Mouse (Mus musculus) adipocyte (in vitro differentiated cells): Measurements from ENCODE around the gene Pde4d.

Source experiments
- DNase-seq: peaks from one replicate; pipeline ENCODE4 v3.0.0-alpha.2; 2016; ENCODE audit warnings: low spot score

The Pde4d gene

GRCm38 (mm10) chr13:109822413-109823298 lies 1372.9 kb downstream of the Pde4d start:
- DNase-seq, result peak; percentile 90

- DNase-seq, result peak; percentile 75
Observed at GRCm38 (mm10) chr13:109823307-109824031, 1373.7 kb downstream of the Pde4d start.

- no peak for DNase-seq
Observed at GRCm38 (mm10) chr13:109825891-109826290, 1376.1 kb downstream of the Pde4d start.

- no peak for DNase-seq
Observed at GRCm38 (mm10) chr13:109827341-109827740, 1377.6 kb downstream of the Pde4d start.

GRCm38 (mm10) chr13:109827909-109828308 lies 1378.2 kb downstream of the Pde4d start:
- no peak for DNase-seq

GRCm38 (mm10) chr13:109829444-109829843 lies 1379.7 kb downstream of the Pde4d start:
- DNase-seq, result no peak

GRCm38 (mm10) chr13:109834935-109835334 lies 1385.2 kb downstream of the Pde4d start:
- DNase-seq, result no peak

- no peak for DNase-seq
Observed at GRCm38 (mm10) chr13:109837453-109837852, 1387.7 kb downstream of the Pde4d start.

- no peak for DNase-seq
Observed at GRCm38 (mm10) chr13:109837921-109838320, 1388.2 kb downstream of the Pde4d start.

- DNase-seq, result no peak
Observed at GRCm38 (mm10) chr13:109840251-109840650, 1390.5 kb downstream of the Pde4d start.

GRCm38 (mm10) chr13:109841140-109841822 lies 1391.5 kb downstream of the Pde4d start:
- DNase-seq, result no peak

- no peak for DNase-seq
Observed at GRCm38 (mm10) chr13:109842982-109843381, 1393.2 kb downstream of the Pde4d start.

- DNase-seq, result no peak
Observed at GRCm38 (mm10) chr13:109844828-109845227, 1395.1 kb downstream of the Pde4d start.

GRCm38 (mm10) chr13:109863826-109864225 lies 1414.1 kb downstream of the Pde4d start:
- DNase-seq, result no peak

GRCm38 (mm10) chr13:109864311-109864710 lies 1414.6 kb downstream of the Pde4d start:
- no peak for DNase-seq

- DNase-seq, result no peak
Observed at GRCm38 (mm10) chr13:109880392-109880791, 1430.6 kb downstream of the Pde4d start.

- peak; percentile 80 for DNase-seq
Observed at GRCm38 (mm10) chr13:109881161-109881857, 1431.6 kb downstream of the Pde4d start.

- DNase-seq, result no peak
Observed at GRCm38 (mm10) chr13:109883636-109884035, 1433.9 kb downstream of the Pde4d start.

- no peak for DNase-seq
Observed at GRCm38 (mm10) chr13:109884812-109885211, 1435.1 kb downstream of the Pde4d start.

GRCm38 (mm10) chr13:109888293-109888692 lies 1438.5 kb downstream of the Pde4d start:
- no peak for DNase-seq

- no peak for DNase-seq
Observed at GRCm38 (mm10) chr13:109891194-109891909, 1441.6 kb downstream of the Pde4d start.
